Mouse (Mus musculus) liver, embryonic 11.5 days (tissue): ENCODE data around the gene Nek10. TPM values are rescaled to one million over a fixed set of nuclear protein-coding genes. Genes with fewer than 3 reads are reported as not detected.

Source experiments
- polyA plus RNA-seq: library from polyadenylated mRNA; unstranded; fragments of >200 nt; fragmentation: Nextera tagmentation; extraction: Ambion mirVana; gene quantifications from 2 replicates; pipeline ENCODE4 v1.2.1, GENCODE M21; 2014

Nek10 gene
- polyA plus RNA-seq, 1 experiment from 2014 or later = not detected

Other genes starting within 250 kb of the Nek10 start
- 8.1 and 9.0 TPM in 2 replicates for gene Slc4a7, start 101.1 kb upstream of the Nek10 start, polyA plus RNA-seq